Mouse (Mus musculus) left cerebral cortex, postnatal 25 days (tissue): Measurements from ENCODE around the gene Sult2b1. TPM values are rescaled to one million over a fixed set of nuclear protein-coding genes. Genes with fewer than 3 reads are reported as not detected.
A peak's percentile ranks its signal among the peaks of the same experiment; 100 is the strongest.

Source experiments
- DNase-seq, 2 experiments: peaks; one replicate each; pipeline ENCODE4 v3.0.0; 2022; ENCODE audit warnings: low spot score in 2 of 2, mixed read lengths in 1 of 2
- intact Hi-C: fragments of 180-260 bp; cut with DNase I; formaldehyde crosslinking; loops from one replicate; pipeline ENCODE4 v1.15.1; 2025
- total RNA-seq, 2 experiments: library from RNA; stranded (reverse); gene quantifications; 2 replicates each; pipeline ENCODE4 v1.2.3; 2021

Gene Sult2b1
- total RNA-seq, 2 experiments from 2014 or later: 8.6 to 12.4 TPM

- intact Hi-C loops: loop anchor here (5.0 kb wide), 1 partner anchor 85 kb away; the partner anchor contains the start of genes Rpl18 and Sphk2
- DNase-seq: no peak
These were observed 18.1 kb upstream of the Sult2b1 start for GRCm38 (mm10) chr7:45802551-45802950.

DNA sequence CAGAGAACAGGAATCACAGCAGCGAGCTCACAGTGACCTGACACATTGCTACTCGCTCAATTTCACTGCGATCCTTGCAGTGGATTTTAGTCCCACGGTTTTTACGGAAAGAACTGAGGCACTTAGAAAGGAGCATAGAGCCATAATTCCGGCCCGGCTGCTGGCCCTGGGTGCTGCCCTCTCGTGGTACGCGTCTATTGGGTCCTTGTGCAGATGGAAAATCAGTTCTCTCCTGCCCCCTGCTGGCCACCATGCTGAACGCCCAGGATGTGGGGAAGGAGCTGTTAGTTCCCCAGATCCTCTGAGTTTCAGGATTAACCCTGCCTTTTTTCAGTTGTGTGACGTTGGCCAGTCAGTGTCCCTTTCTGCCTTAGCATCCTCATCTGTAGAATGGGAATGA is 16.9 kb upstream of the Sult2b1 start:
- peak; percentile 92 to 94 for DNase-seq
- intact Hi-C loops: loop anchor here (1.0 to 5.0 kb wide), 3 partner anchors 17 to 84 kb away; partner anchors contain the start of genes Rpl18, Sphk2 and Sult2b1

DNA sequence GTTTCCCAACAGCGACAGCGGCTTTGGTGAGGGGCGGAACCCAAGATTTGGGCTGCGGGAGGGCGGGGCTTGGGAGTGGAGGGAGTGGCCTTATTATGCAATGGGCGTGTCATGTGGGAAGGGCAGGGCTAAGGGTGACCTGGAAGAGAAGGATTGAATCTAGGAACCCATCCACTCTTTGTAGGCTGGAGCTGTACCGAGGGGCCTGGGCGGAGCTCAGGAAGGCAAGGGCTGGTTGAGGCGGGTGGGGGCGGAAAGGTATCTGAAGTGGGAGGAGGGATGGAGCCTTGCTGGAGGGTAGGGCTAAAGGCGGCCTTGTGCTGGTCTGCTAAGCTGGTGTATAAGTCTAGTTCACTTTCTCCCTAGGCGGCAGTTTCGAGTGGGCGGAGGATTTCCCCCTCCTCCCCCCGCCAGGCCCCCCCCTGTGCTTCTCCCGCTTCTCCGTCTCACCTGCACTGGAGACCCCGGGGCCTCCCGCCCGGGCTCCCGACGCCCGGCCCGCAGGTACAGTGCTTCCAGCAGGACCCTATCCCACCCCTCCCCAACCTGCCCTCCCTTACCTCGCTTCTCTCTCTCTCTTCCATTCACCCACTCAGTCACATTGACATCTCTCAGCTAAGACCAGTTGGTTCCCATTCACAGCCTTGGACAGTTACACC is 16.2 kb upstream of the Sult2b1 start:
- DNase-seq: no peak
- intact Hi-C loops: loop anchor here (1.0 to 5.0 kb wide), 3 partner anchors 16 to 83 kb away; partner anchors contain the start of genes Rpl18, Sphk2 and Sult2b1

- DNase-seq: no peak
- intact Hi-C loops: loop anchor here (2.0 to 5.0 kb wide), 2 partner anchors 15 to 83 kb away; partner anchors contain the start of genes Rpl18, Sphk2 and Sult2b1
These were observed 15.5 kb upstream of the Sult2b1 start for GRCm38 (mm10) chr7:45800001-45800400.

GRCm38 (mm10) chr7:45798931-45799330 is 14.5 kb upstream of the Sult2b1 start:
- intact Hi-C loops: no loop called here
- DNase-seq: no peak

DNA sequence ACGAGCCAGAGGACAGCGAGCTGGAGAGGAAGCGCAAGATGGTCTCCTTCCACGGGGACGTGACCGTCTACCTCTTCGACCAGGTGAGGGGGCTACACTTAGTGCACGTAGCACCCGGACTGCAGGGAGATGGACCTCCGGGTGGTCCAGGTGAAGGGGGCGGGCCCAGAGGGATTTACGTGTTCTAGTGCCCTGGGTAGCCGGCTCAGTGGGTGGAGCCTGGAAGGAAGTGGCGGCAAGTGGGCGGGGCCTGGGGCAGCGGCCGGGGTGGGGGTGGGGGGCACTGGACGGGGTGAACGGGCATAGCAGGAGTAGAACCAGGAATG is 14.0 kb upstream of the Sult2b1 start:
- intact Hi-C loops: no loop called here
- no peak for DNase-seq

DNA sequence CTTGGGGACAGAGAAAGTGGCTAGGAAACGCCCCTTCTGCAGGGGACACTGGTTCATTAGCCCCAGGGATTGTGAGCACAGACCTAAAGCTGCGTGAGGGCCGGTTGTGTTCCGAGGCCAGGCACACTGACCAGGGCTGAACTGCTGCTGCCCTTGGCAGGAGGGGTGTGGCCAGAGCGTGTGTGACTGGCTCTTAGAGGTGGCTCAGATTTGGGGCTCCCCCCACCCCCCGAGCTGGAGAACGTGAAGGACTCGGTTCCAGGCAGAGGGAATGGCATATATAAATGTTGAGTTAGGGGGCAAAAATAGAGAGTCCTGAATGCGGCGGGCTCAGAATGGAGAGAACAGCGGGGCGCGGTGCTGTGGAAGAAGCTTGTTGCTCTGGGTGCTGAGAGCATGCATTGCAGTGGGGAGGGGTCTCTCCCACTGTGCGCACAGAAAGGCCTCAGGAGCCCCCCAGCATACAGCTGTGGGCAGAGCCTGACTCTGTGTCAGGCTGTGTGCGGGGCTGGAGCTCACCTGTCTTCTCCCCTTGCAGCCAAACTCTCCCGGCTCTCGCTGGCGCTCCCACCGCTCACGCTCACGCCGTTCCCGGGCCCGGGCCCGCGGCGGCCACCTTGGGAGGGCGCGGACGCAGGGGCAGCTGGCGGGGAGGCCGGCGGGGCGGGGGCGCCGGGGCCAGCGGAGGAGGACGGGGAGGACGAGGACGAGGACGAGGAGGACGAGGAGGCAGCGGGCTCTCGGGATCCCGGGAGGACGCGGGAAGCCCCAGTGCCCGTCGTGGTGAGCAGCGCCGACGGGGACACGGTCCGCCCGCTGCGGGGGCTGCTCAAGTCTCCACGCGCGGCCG is 13.4 kb upstream of the Sult2b1 start:
- DNase-seq: no peak
- intact Hi-C loops: no loop called here

DNA sequence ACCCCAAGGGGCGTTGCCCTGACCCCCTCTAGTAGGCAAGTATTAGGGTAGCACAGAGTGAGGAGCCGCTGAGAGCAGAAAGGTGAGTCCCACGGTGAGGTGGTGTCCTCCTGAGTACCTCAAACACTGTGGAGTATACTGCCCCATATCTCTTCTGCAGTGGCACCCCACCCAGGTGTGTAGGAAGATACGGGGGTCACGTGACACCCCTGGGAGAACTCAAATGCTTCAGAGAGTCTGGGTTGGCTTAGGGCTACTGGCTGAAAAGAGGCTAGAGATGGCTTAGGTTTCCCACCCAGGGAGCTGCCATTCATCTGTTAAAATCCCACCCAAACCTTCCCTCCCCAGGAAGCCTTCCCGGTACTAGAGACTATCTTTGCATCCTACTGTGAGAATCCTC is 12.5 kb upstream of the Sult2b1 start:
- DNase-seq: no peak
- intact Hi-C loops: no loop called here

DNA sequence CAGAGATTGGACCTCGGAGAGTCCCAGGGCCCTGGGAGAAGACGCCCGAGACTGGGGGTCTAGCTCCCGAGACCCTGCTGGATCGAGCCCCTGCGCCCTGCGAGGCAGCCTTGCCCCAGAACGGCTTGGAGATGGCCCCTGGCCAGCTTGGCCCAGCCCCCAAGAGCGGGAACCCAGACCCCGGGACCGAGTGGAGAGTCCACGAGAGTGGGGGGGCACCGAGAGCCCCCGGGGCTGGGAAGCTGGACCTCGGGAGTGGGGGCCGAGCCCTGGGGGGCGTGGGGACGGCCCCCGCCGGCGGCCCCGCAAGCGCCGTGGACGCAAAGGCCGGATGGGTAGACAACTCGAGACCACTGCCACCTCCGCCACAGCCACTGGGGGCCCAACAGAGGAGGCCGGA is 10.5 kb upstream of the Sult2b1 start:
- intact Hi-C loops: no loop called here
- no peak for DNase-seq

- DNase-seq: no peak
These were observed 9.6 kb upstream of the Sult2b1 start for GRCm38 (mm10) chr7:45793969-45794585.

GRCm38 (mm10) chr7:45793240-45793639 is 8.8 kb upstream of the Sult2b1 start:
- intact Hi-C loops: no loop called here
- no peak for DNase-seq

More at GRCm38 (mm10) chr7:45793969-45794585, 9.6 kb upstream of the Sult2b1 start:
- intact Hi-C loops: no loop called here

DNA sequence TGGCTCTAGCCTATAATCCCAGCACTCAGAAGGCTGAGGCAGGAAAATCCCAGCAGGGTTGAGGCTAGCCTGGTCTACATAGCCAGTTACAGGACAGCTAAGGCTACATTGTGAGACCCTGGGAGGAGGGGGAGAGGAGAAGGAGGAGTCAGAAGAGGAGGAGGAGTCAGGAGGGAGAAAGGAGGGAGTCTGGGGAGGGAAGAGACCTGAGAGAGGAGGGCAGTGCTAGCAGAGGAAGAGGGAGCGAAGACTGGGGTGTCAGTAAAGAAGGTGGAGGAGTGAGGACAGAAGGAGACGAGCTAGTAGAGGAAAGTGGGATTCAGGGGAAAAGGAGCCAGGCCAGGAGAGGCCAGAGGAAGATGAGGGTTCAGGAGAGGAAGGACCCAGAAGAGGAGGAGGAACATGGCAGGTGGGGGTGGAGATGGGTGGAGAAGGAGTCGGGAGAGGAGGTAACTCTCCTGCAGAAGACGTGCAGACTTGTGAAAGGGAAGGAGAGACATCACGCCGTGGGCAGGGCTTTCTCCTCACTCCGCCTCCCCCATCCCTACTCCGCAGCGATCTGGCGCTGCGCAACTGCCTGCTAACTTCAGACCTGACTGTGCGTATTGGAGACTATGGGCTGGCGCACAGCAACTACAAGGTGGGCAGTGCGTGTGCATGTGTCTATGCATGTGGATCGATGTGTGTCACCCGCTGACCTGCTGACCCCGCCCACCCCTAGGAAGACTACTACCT is 7.5 kb upstream of the Sult2b1 start:
- DNase-seq: no peak
- intact Hi-C loops: no loop called here

DNA sequence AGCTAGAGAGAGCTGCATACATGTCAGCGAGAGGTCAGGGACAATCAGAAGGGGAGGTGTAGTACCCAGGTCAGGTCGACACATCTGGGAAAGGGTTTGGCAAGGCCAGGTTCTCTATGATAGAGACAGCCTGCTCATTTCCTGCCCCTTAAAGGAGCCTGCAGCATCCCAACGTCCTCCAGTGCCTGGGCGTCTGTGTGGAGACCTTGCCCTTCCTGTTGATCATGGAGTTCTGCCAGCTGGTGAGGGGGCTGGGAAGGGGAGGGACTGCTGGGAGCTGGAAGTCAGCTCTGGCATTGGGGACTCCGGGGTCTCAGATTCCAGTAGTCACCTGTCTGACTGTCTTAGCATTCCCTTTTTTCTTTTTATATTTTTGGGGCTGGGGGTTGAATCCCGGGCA is 6.3 kb upstream of the Sult2b1 start:
- intact Hi-C loops: no loop called here
- DNase-seq: no peak

DNA sequence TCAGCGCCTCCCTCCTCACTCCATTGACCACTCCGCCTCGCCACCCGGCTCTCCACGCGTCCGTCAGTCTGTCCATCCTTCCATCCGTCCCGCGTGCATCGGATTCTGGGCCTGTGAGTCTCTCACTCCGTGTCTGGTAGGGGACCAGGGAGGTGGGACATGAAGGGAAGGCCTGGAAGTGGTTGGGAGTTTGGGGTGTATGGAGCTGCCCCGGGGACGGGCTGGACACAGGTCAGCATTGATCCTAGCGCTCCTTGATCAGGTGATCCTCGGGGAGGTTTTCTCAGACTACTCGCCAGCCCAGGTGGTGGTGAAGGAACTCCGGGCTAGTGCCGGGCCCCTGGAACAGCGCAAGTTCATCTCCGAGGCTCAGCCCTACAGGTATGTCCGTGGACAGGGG is 3.2 kb upstream of the Sult2b1 start:
- intact Hi-C loops: no loop called here
- no peak for DNase-seq

DNA sequence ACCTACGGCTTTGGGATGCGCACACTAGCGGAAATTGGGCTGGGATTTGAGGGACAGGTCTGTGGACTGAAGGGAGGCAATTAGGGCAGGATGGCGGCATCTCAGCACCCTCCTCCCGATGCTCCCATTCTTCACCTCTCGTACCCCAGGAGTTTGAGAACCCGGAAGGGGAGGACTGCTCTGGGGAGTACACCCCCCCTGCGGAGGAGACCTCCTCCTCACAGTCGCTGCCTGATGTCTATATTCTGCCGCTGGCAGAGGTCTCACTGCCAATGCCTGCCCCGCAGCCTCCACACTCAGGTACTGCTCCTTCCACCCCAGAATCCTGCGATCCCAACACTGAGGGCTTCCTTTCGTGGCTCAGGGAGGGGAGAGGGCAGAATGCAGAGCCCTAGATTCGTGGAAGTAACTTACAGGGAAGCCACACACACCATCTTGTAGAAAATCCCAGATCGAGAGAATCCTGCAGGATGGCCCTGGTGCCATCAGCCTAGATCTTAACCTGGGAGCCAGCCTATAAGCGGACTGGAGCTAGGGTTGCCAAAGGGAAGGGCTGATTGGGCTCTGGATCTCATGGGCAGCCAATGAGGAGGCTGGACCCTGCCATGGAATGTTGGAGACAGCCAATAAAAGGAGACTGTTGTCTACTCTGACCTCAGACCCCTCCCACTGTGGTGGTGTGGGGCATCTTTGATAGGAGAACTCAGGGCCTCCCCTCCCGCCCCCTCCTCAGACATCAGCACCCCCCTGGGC is 2.4 kb upstream of the Sult2b1 start:
- intact Hi-C loops: no loop called here
- peak in 1 of 2 experiments; percentile 81 for DNase-seq

GRCm38 (mm10) chr7:45786136-45786578 is 1.7 kb upstream of the Sult2b1 start:
- intact Hi-C loops: no loop called here
- no peak for DNase-seq

GRCm38 (mm10) chr7:45785388-45786135 is 1.1 kb upstream of the Sult2b1 start:
- no peak for DNase-seq

GRCm38 (mm10) chr7:45783511-45784091 is 868 bp downstream of the Sult2b1 start, which contains the start of gene Lmtk3:
Gene Lmtk3 (plus strand): TSS chr7:45783738.
- intact Hi-C loops: loop anchor here (2.0 kb wide), 1 partner anchor 17 kb away; no protein-coding TSS in a partner anchor
- DNase-seq: peak; percentile 84 to 89

More at GRCm38 (mm10) chr7:45785388-45786135, 1.1 kb upstream of the Sult2b1 start:
- intact Hi-C loops: loop anchor here (1.0 to 2.0 kb wide), 2 partner anchors 15 to 43 kb away; no protein-coding TSS in a partner anchor
